In the genomic region with DNA sequence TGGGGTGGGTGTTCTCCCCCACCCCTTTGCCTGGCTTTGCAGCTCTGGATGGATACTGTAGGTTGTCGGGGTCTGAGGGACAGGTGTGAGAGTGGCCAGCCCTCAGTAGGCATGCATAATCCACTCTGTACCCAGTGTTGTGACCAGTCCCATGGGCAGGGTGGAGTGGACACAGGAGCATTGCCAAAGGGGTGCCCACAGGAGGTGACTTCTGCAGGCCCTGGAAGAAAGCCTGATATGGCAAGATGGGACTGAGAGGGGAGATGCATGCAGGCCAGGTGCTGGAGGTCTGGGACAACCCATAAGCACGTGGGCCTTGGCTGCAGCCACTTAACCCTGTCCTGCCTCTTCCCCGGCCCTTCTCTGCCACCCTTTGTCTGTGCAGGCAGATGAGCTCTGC, we compare ENCODE assay signal across 18 mouse cellular contexts. TPM values are rescaled to one million over a fixed set of nuclear protein-coding genes. Genes with fewer than 3 reads are reported as not detected.
DNase-seq lines count a peak whose midpoint lies in the region; ATAC-seq and TF ChIP-seq lines count a peak whose summit lies in the region.
"Had no signal": no experiment of that assay in that cellular context is flagged by ENCODE, and none has a peak within 500 bp of the region (broad histone marks: within the 10 kb centered on the region; RNA-seq: fewer than 3 reads in every experiment).

No protein-coding gene starts in this region.

- H3K9me3 ChIP-seq in liver, embryonic 15.5 days (replicated peaks), result no peaks in the 10 kb centered on the region
- H3K9me3 ChIP-seq in liver, embryonic 11.5 days (ENCODE audit: control insufficient read depth, low read length), result no peaks in the 10 kb centered on the region
- H3K9me3 ChIP-seq in limb, embryonic 10.5 days (replicated peaks), result no peaks in the 10 kb centered on the region
- H3K9me3 ChIP-seq: embryonic facial prominence, embryonic 15.5 days; forebrain, embryonic 13.5 days; hindbrain, embryonic 12.5 days had no signal

- ATAC-seq in liver, embryonic 15.5 days (ENCODE audit: insufficient read depth), result no peak
- no peak for ATAC-seq in liver, embryonic 11.5 days (replicated peaks; ENCODE audit: low FRiP score)
- ATAC-seq: forebrain, embryonic 13.5 days; hindbrain, postnatal 0 days had no signal

- intact Hi-C loops in gastrocnemius, adult 2 months (cut with DNase I), result no loop called here

- H3K36me3 ChIP-seq in liver, embryonic 15.5 days (replicated peaks), result no peaks in the 10 kb centered on the region
- no peaks in the 10 kb centered on the region for H3K36me3 ChIP-seq in liver, embryonic 11.5 days (ENCODE audit: control insufficient read depth, insufficient read depth, low read length)
- H3K36me3 ChIP-seq in limb, embryonic 10.5 days, result no peaks in the 10 kb centered on the region
- H3K36me3 ChIP-seq: embryonic facial prominence, embryonic 15.5 days; heart, embryonic 13.5 days; hindbrain, embryonic 12.5 days had no signal

- 55% methylated on average over 3 of the region's 3 CpGs for WGBS in liver, embryonic 15.5 days (ENCODE audit: insufficient replicate concordance)
- 67% methylated on average over 3 of the region's 3 CpGs for WGBS in liver, embryonic 11.5 days
- WGBS in limb, embryonic 10.5 days, result 66% methylated on average over 3 of the region's 3 CpGs

- 0 out of 2 replicates have a peak overlapping the region, but pooled peaks have one; percentile 2 for H3K9ac ChIP-seq in liver, embryonic 15.5 days
- H3K9ac ChIP-seq in liver, embryonic 11.5 days (ENCODE audit: low read depth, low read length), result no peak overlapping the region
- H3K9ac ChIP-seq: embryonic facial prominence, embryonic 15.5 days; forebrain, embryonic 13.5 days; hindbrain, embryonic 12.5 days had no signal

- no peak overlapping the region for H3K4me2 ChIP-seq in liver, embryonic 15.5 days
- no peak overlapping the region for H3K4me2 ChIP-seq in liver, embryonic 11.5 days
- H3K4me2 ChIP-seq: embryonic facial prominence, embryonic 15.5 days; forebrain, embryonic 13.5 days; heart, embryonic 13.5 days; hindbrain, embryonic 12.5 days had no signal

- H3K27ac ChIP-seq in gastrocnemius, adult 2 months, result peak overlapping the region; percentile 6; the same call in 1 of the 2 replicates
- H3K27ac ChIP-seq in liver, embryonic 15.5 days (replicated peaks), result no peak overlapping the region
- H3K27ac ChIP-seq in liver, embryonic 11.5 days (ENCODE audit: low read depth, low read length), result no peak overlapping the region
- H3K27ac ChIP-seq in limb, embryonic 10.5 days, result 0 out of 2 replicates have a peak overlapping the region, but pooled peaks have one; percentile 3
- H3K27ac ChIP-seq: embryonic facial prominence, embryonic 15.5 days; forebrain, embryonic 13.5 days; heart, embryonic 13.5 days; hindbrain, embryonic 12.5 days; hindbrain, postnatal 0 days had no signal

- H3K4me1 ChIP-seq in liver, embryonic 15.5 days (replicated peaks), result peaks cover 24% of the 10 kb centered on the region
- peaks cover 21% of the 10 kb centered on the region for H3K4me1 ChIP-seq in liver, embryonic 11.5 days (replicated peaks; ENCODE audit: control insufficient read depth, insufficient read depth, low read length)
- H3K4me1 ChIP-seq in limb, embryonic 10.5 days, result peaks cover 16% of the 10 kb centered on the region; the same call in 1 of the 2 replicates
- H3K4me1 ChIP-seq: forebrain, embryonic 13.5 days; hindbrain, embryonic 12.5 days had no signal

- no peak for TF ChIP-seq CTCF in gastrocnemius, adult 2 months (IDR thresholded peaks at IDR 0.05)

- DNase-seq in gastrocnemius, adult 2 months, result no peak
- no peak for DNase-seq in gastrocnemius, adult 8-10 months (ENCODE audit: low spot score in 2 of 2)
- no peak for DNase-seq in liver, embryonic 11.5 days (ENCODE audit: low spot score)
- DNase-seq in limb, embryonic 10.5 days (ENCODE audit: low spot score), result no peak
- no peak for DNase-seq in adrenal gland, adult 2 months
- DNase-seq in adrenal gland, adult 8-10 months, result no peak
- DNase-seq: adrenal gland, postnatal 25 days; cerebellum, adult 18-20 months; cerebellum, adult 9-11 months; cerebellum, postnatal 36 days; gastrocnemius, postnatal 25 days; heart, postnatal 4 days had no signal

- H3K27me3 ChIP-seq in liver, embryonic 15.5 days, result 0 out of 2 replicates have a peak, but pooled peaks cover 3% of the 10 kb centered on the region
- H3K27me3 ChIP-seq in liver, embryonic 11.5 days (replicated peaks; ENCODE audit: control insufficient read depth, insufficient read depth, low read length), result no peaks in the 10 kb centered on the region
- H3K27me3 ChIP-seq in limb, embryonic 10.5 days (ENCODE audit: low read depth, poor library complexity, severe bottlenecking), result no peaks in the 10 kb centered on the region
- H3K27me3 ChIP-seq: embryonic facial prominence, embryonic 15.5 days; forebrain, embryonic 13.5 days; heart, embryonic 13.5 days; hindbrain, embryonic 12.5 days had no signal

- H3K4me3 ChIP-seq in gastrocnemius, adult 2 months, result no peak overlapping the region
- no peak overlapping the region for H3K4me3 ChIP-seq in liver, embryonic 15.5 days (replicated peaks)
- no peak overlapping the region for H3K4me3 ChIP-seq in liver, embryonic 11.5 days (ENCODE audit: low read depth, low read length)
- H3K4me3 ChIP-seq in limb, embryonic 10.5 days, result no peak overlapping the region
- H3K4me3 ChIP-seq: embryonic facial prominence, embryonic 15.5 days; forebrain, embryonic 13.5 days; heart, embryonic 13.5 days; hindbrain, embryonic 12.5 days had no signal

RNA-seq across cellular contexts. Expression of a gene that starts 16.3 kb away (rescaled TPM):
- 1 to 10 TPM; 2.9 to 4.2 TPM for total RNA-seq in gastrocnemius, adult 2 months (2021)
- total RNA-seq in gastrocnemius, adult 8-10 months (2022), result 1 to 10 TPM; 1.8 to 2.7 (median 2.1) TPM
- polyA plus RNA-seq in liver, embryonic 15.5 days (2015; fragmentation: Nextera tagmentation; extraction: Ambion mirVana), result 1.4 and 2.0 TPM in 2 replicates
- polyA plus RNA-seq in liver, embryonic 11.5 days (2014; fragmentation: Nextera tagmentation; extraction: Ambion mirVana), result 3.9 and 4.1 TPM in 2 replicates
- 1.6 and 2.0 TPM in 2 replicates for polyA plus RNA-seq in limb, embryonic 10.5 days (2016; fragmentation: Nextera tagmentation; extraction: Ambion mirVana)
- 10 to 100 TPM; 13.3 to 28.2 TPM for total RNA-seq in adrenal gland, adult 2 months (2021)
- polyA plus RNA-seq in adrenal gland, adult 2 months (2012; rRNA removed), result 17.0 and 17.4 TPM in 2 replicates
- total RNA-seq in adrenal gland, adult 8-10 months (2022), result 10 to 100 TPM; 15.3 to 41.3 (median 29.9) TPM

RNA-seq across cellular contexts. Expression of a gene that starts 47.5 kb away (rescaled TPM):
- 1 to 10 TPM; 5.7 to 6.6 TPM for total RNA-seq in gastrocnemius, adult 2 months (2021)
- total RNA-seq in gastrocnemius, adult 8-10 months (2022), result 1 to 10 TPM; 4.3 to 7.7 (median 5.3) TPM
- 21.8 and 22.4 TPM in 2 replicates for polyA plus RNA-seq in liver, embryonic 15.5 days (2015; fragmentation: Nextera tagmentation; extraction: Ambion mirVana)
- 32.2 and 33.3 TPM in 2 replicates for polyA plus RNA-seq in liver, embryonic 11.5 days (2014; fragmentation: Nextera tagmentation; extraction: Ambion mirVana)
- polyA plus RNA-seq in limb, embryonic 10.5 days (2016; fragmentation: Nextera tagmentation; extraction: Ambion mirVana), result 14.4 and 20.4 TPM in 2 replicates
- 10 to 100 TPM; 42.1 to 49.3 TPM for total RNA-seq in adrenal gland, adult 2 months (2021)
- 23.0 and 28.1 TPM in 2 replicates for polyA plus RNA-seq in adrenal gland, adult 2 months (2012; rRNA removed)
- total RNA-seq in adrenal gland, adult 8-10 months (2022), result 10 to 100 TPM; 46.7 to 49.4 (median 48.4) TPM

Comparison
In these comparisons a context has a peak if more than half of its experiments do, and no peak if none do; other contexts are left out.
1. H3K27ac ChIP-seq: peak in gastrocnemius, adult 2 months (single experiment) and limb, embryonic 10.5 days (single experiment); none in liver, embryonic 15.5 days (single experiment) and liver, embryonic 11.5 days (single experiment).
2. RNA of a gene that starts 47.5 kb away (total RNA-seq): 42.1 to 49.3 TPM in adrenal gland, adult 2 months and 46.7 to 49.4 TPM in adrenal gland, adult 8-10 months; 5.7 to 6.6 TPM in gastrocnemius, adult 2 months and 4.3 to 7.7 TPM in gastrocnemius, adult 8-10 months; every median in the first group is over 4 times any median in the second.